Mouse (Mus musculus) myocyte (in vitro differentiated cells): ENCODE measurements around the gene Epb41l2. TPM values are rescaled to one million over a fixed set of nuclear protein-coding genes. Genes with fewer than 3 reads are reported as not detected.
A peak's percentile ranks its signal among the peaks of the same experiment; 100 is the strongest.

Experiments used
- H3K27me3 ChIP-seq: one replicate; pipeline ENCODE4 v1.6.1; 2011; ENCODE audit not compliant: control insufficient read depth, insufficient read depth, insufficient read length
- H3K36me3 ChIP-seq: one replicate; pipeline ENCODE4 v1.6.1; 2011; ENCODE audit not compliant: control insufficient read depth, insufficient read depth
- H3K4me2 ChIP-seq: one replicate; pipeline ENCODE4 v1.6.1; 2011; ENCODE audit warnings: low read depth, control low read depth
- H3K4me3 ChIP-seq: one replicate; pipeline ENCODE4 v1.5.1; 2011; ENCODE audit warnings: mild to moderate bottlenecking, control low read depth, moderate library complexity
- H3K79me2 ChIP-seq: one replicate; pipeline ENCODE4 v1.6.1; 2011; ENCODE audit not compliant: control insufficient read depth, insufficient read depth
- H3ac ChIP-seq: one replicate; pipeline ENCODE4 v1.6.1; 2011; ENCODE audit not compliant: control insufficient read depth, insufficient read length
- CEBPB ChIP-seq: IDR thresholded peaks from 2 replicates; pipeline ENCODE4 v1.6.1; 2011; ENCODE audit warnings: mild to moderate bottlenecking, moderate library complexity; ENCODE audit not compliant: poor library complexity, insufficient read depth, severe bottlenecking
- E2F4 ChIP-seq: IDR thresholded peaks from one replicate; pipeline ENCODE4 v1.6.1; 2011; ENCODE audit warnings: mild to moderate bottlenecking, control low read depth, moderate library complexity; ENCODE audit not compliant: insufficient read depth
- MAX ChIP-seq: IDR thresholded peaks from one replicate; pipeline ENCODE4 v1.6.1; 2011; ENCODE audit warnings: low read depth, mild to moderate bottlenecking, control low read depth
- MYOD1 ChIP-seq, 3 experiments: IDR thresholded peaks; one replicate each; pipeline ENCODE4 v1.6.1; 2011; ENCODE audit warnings: control low read depth in 2 of 3, low read depth in 2 of 3, mild to moderate bottlenecking in 2 of 3, moderate library complexity in 1 of 3; ENCODE audit not compliant: insufficient read length in 2 of 3, control insufficient read depth in 1 of 3
- MYOG ChIP-seq, 3 experiments: IDR thresholded peaks; one replicate each; pipeline ENCODE4 v1.6.1; 2011; ENCODE audit warnings: control low read depth in 2 of 3, low read depth in 2 of 3, mild to moderate bottlenecking in 2 of 3; ENCODE audit not compliant: insufficient read length in 2 of 3, control insufficient read depth in 1 of 3, insufficient read depth in 1 of 3
- POLR2A ChIP-seq: IDR thresholded peaks from one replicate; pipeline ENCODE4 v1.6.1; 2011; ENCODE audit warnings: low read depth, mild to moderate bottlenecking, control low read depth, moderate library complexity; ENCODE audit not compliant: insufficient read length
- POLR2AphosphoS2 ChIP-seq: IDR thresholded peaks from one replicate; pipeline ENCODE4 v1.6.1; 2011; ENCODE audit warnings: low read depth, control low read depth; ENCODE audit not compliant: insufficient read length
- REST ChIP-seq: IDR thresholded peaks from one replicate; pipeline ENCODE4 v1.6.1; 2011; ENCODE audit warnings: mild to moderate bottlenecking, control low read depth, moderate library complexity; ENCODE audit not compliant: insufficient read depth, insufficient read length
- SRF ChIP-seq: IDR thresholded peaks from one replicate; pipeline ENCODE4 v1.6.1; 2011; ENCODE audit warnings: low read depth; ENCODE audit not compliant: control insufficient read depth, insufficient read length
- TCF12 ChIP-seq: IDR thresholded peaks from one replicate; pipeline ENCODE4 v1.6.1; 2011; ENCODE audit warnings: mild to moderate bottlenecking, control low read depth; ENCODE audit not compliant: poor library complexity, insufficient read depth, severe bottlenecking
- TCF3 ChIP-seq: IDR thresholded peaks from one replicate; pipeline ENCODE4 v1.6.1; 2011; ENCODE audit warnings: low read depth, control low read depth; ENCODE audit not compliant: insufficient read length
- USF1 ChIP-seq: IDR thresholded peaks from one replicate; pipeline ENCODE4 v1.6.1; 2011; ENCODE audit warnings: low read depth, mild to moderate bottlenecking, control low read depth, moderate library complexity
- polyA plus RNA-seq: library from polyadenylated mRNA; unstranded; fragments of >200 nt; fragmentation: generic; extraction: Trizol; gene quantifications from one replicate; pipeline ENCODE4 v1.2.1, GENCODE M21; 2012; ENCODE audit warnings: missing spikeins

Gene Epb41l2
- polyA plus RNA-seq, 1 experiment: 22.3 TPM

- H3K79me2 ChIP-seq: peaks cover 51% of the 10 kb centered on the region
Measured at GRCm38 (mm10) chr10:25359959-25360811, 587 bp downstream of the Epb41l2 start.

GRCm38 (mm10) chr10:25362235-25362634, 2.6 kb downstream of the Epb41l2 start:
- Histone ChIP-seq H3K79me2 (peaks cover 71% of the 10 kb centered on the region), H3K36me3 (no peaks in the 10 kb centered on the region), H3K27me3 (no peaks in the 10 kb centered on the region), H3K4me2 (peak overlapping the region; percentile 97), H3ac (no peak overlapping the region), H3K4me3 (peak overlapping the region; percentile 78)
- no peak for TF ChIP-seq E2F4
- no peak for TF ChIP-seq CEBPB
- TF ChIP-seq POLR2AphosphoS2: no peak
- TF ChIP-seq POLR2A: no peak
- TF ChIP-seq MYOD1 (IDR thresholded peaks at IDR 0.05; ENCODE audit: control insufficient read depth in 1 of 3, insufficient read length in 2 of 3, low read depth in 2 of 3): no peak
- no peak for TF ChIP-seq MAX
- no peak for TF ChIP-seq SRF
- TF ChIP-seq TCF3: no peak
- TF ChIP-seq USF1: no peak
- TF ChIP-seq MYOG (IDR thresholded peaks at IDR 0.05; ENCODE audit: control insufficient read depth in 1 of 3, insufficient read depth in 1 of 3, insufficient read length in 2 of 3, low read depth in 2 of 3): no peak
- no peak for TF ChIP-seq TCF12
- TF ChIP-seq REST: no peak

More at GRCm38 (mm10) chr10:25359959-25360811, 587 bp downstream of the Epb41l2 start:
- TF ChIP-seq CEBPB: no peak
- TF ChIP-seq TCF3: no peak
- TF ChIP-seq POLR2AphosphoS2: no peak
- TF ChIP-seq SRF: no peak
- TF ChIP-seq MAX: no peak
- no peak for TF ChIP-seq POLR2A
- no peak for TF ChIP-seq MYOD1 (IDR thresholded peaks at IDR 0.05; ENCODE audit: control insufficient read depth in 1 of 3, insufficient read length in 2 of 3, low read depth in 2 of 3)
- no peak for TF ChIP-seq TCF12
- TF ChIP-seq USF1: no peak
- TF ChIP-seq E2F4: no peak
- no peak for TF ChIP-seq MYOG (IDR thresholded peaks at IDR 0.05; ENCODE audit: control insufficient read depth in 1 of 3, insufficient read depth in 1 of 3, insufficient read length in 2 of 3, low read depth in 2 of 3)
- TF ChIP-seq REST: no peak
- Histone ChIP-seq H3K27me3 (no peaks in the 10 kb centered on the region), H3K4me3 (peak overlapping the region; percentile 78), H3ac (peak overlapping the region; percentile 69), H3K4me2 (peak overlapping the region; percentile 97), H3K36me3 (no peaks in the 10 kb centered on the region)

GRCm38 (mm10) chr10:25365158-25365557, 5.6 kb downstream of the Epb41l2 start:
- no peaks in the 10 kb centered on the region for H3K36me3 ChIP-seq

GRCm38 (mm10) chr10:25365708-25366107, 6.1 kb downstream of the Epb41l2 start:
- TF ChIP-seq POLR2AphosphoS2 (no peak), MYOG (IDR thresholded peaks at IDR 0.05; ENCODE audit: control insufficient read depth in 1 of 3, insufficient read depth in 1 of 3, insufficient read length in 2 of 3, low read depth in 2 of 3) (no peak), REST (no peak), MAX (no peak), MYOD1 (IDR thresholded peaks at IDR 0.05; ENCODE audit: control insufficient read depth in 1 of 3, insufficient read length in 2 of 3, low read depth in 2 of 3) (no peak), CEBPB (no peak), E2F4 (no peak), POLR2A (no peak), TCF3 (no peak), SRF (no peak), USF1 (no peak), TCF12 (no peak)

More at GRCm38 (mm10) chr10:25365158-25365557, 5.6 kb downstream of the Epb41l2 start:
- Histone ChIP-seq H3ac (no peak overlapping the region), H3K4me2 (peak overlapping the region; percentile 14), H3K4me3 (no peak overlapping the region), H3K79me2 (peaks cover 97% of the 10 kb centered on the region), H3K27me3 (no peaks in the 10 kb centered on the region)
- TF ChIP-seq MYOD1 (IDR thresholded peaks at IDR 0.05; ENCODE audit: control insufficient read depth in 1 of 3, insufficient read length in 2 of 3, low read depth in 2 of 3) (no peak), E2F4 (no peak), MAX (no peak), TCF3 (no peak)

More at GRCm38 (mm10) chr10:25365708-25366107, 6.1 kb downstream of the Epb41l2 start:
- Histone ChIP-seq H3K4me2 (peak overlapping the region; percentile 14), H3K4me3 (no peak overlapping the region), H3K36me3 (no peaks in the 10 kb centered on the region), H3K79me2 (peaks cover 97% of the 10 kb centered on the region), H3K27me3 (no peaks in the 10 kb centered on the region), H3ac (no peak overlapping the region)
